Mouse (Mus musculus): Measurements from ENCODE around the gene Zbed5. TPM values are rescaled to one million over a fixed set of nuclear protein-coding genes. Genes with fewer than 3 reads are reported as not detected.

Gene Zbed5
- 7.1 and 9.3 TPM in 2 replicates for polyA plus RNA-seq (2014; fragmentation: Nextera tagmentation; extraction: Ambion mirVana)

DNA sequence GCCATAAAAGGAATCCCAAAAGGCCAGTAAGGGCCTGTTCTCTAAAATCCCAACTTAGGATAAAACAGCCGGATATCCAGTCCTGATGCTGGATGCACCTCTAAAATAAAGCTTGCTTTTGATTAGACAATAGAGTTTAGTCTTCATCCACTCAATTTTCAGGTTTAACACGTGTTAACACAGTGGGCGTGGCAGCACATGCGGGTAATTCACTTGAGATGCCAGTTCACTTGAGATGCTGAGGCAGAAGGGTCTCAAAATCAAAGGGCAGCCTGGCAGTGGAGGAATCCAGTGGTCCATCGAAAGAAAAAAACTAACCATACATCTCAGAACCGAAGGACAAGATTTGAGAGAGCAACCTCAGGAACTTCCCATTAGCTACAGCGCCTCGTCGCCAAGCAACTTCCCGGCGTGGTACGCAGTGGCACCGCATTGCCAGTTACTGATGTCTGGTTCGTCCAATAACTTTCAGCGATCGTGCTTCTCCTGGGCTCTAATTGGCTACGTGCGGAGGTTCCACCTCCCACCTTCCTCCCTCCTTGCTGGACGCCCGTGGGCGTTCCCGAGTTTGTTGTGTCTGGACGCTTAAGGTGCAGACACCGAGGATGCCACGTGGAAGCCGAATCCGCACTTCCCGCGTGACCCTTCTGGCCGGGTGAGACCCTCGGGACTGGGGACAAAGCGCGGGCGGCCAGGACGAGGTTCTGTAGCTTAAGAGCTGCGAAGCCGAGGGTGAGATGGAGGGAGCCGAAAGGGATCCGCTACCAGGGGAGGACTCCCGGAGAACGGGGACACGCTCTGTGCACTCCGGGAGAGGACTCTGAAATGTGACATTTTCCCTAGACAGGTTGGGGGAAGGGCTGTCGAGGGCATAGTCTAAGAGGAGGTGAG lies at the start of gene Zbed5:
Gene Zbed5, plus strand, starts transcription at position 526 of the 891 bp plus-strand sequence.
- Histone ChIP-seq H3K9me3 (ENCODE audit: control insufficient read depth, low read length) (no peaks in the 10 kb centered on the region), H3K27ac (ENCODE audit: low read depth, low read length) (no peak within 1 kb of the TSS), H3K27me3 (ENCODE audit: control insufficient read depth, insufficient read depth, low read length) (no peaks in the 10 kb centered on the region), H3K4me3 (ENCODE audit: low read depth, low read length) (peak within 1 kb of the TSS; percentile 58), H3K9ac (ENCODE audit: low read length) (peak within 1 kb of the TSS; percentile 64), H3K36me3 (ENCODE audit: control insufficient read depth, insufficient read depth, low read length) (no peaks in the 10 kb centered on the region), H3K4me2 (peak within 1 kb of the TSS; percentile 80), H3K4me1 (ENCODE audit: control insufficient read depth, insufficient read depth, low read length) (peaks cover 7% of the 10 kb centered on the region)
- DNase-seq (ENCODE audit: low spot score, missing footprints) (peak; percentile 97), ATAC-seq (ENCODE audit: low FRiP score) (peak; percentile 100)
- 2% methylated on average over 44 of the region's 44 CpGs for WGBS

DNA sequence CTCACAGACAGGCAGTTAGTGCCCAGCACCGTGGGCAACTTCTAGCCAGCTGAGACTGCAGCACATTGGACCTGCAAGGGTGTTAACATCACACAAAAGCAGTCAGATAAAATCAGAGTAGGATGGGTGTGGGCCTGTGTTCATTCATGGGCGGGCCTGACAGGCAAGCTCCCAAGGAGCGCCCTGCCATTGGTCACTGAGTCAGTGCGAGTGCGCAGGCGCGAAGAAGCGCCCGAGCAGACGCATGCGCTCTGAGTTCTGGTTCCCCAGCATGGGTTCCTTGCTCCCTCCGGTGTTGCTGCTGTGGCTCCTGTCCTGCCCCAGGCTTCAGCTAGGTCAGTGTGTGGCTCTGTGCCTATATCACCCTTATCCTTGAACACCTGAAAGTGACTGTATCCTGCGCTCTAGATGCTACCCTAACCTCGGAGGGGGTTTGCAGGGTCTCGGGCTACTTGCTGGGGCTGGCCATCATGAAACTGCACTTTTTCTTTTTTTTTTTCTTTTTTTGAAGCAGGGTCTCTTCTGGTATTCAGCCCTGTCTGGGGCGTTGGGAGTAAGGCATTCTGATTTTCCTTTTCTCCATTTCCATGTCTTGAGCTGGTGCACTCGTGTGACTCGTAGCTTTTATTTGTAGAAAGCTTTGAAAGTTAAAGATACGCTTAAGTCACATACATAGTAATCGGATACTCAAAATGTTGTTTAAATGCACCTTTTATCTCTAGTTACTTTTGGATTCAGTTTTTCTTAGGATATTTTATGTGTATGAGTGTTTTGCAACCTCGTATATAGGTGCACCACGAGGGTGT lies 48.6 kb upstream of the Zbed5 start, which contains the start of gene Sumf2:
Gene Sumf2, plus strand, starts transcription at position 235 of the 806 bp plus-strand sequence.
- peak; percentile 99 for ATAC-seq (ENCODE audit: low FRiP score)
- H3K4me1 ChIP-seq (ENCODE audit: control insufficient read depth, insufficient read depth, low read length) = peaks cover 2% of the 10 kb centered on the region; the same call in 1 of the 2 replicates
- H3K36me3 ChIP-seq (ENCODE audit: control insufficient read depth, insufficient read depth, low read length) = peaks cover 16% of the 10 kb centered on the region
- H3K9ac ChIP-seq (ENCODE audit: low read length) = peak within 1 kb of the TSS; percentile 65
- H3K9me3 ChIP-seq (ENCODE audit: control insufficient read depth, low read length) = no peaks in the 10 kb centered on the region
- H3K27me3 ChIP-seq (ENCODE audit: control insufficient read depth, insufficient read depth, low read length) = no peaks in the 10 kb centered on the region
- WGBS = 12% methylated on average over 22 of the region's 22 CpGs
- peak; percentile 100 for DNase-seq (ENCODE audit: low spot score, missing footprints)
- peak within 1 kb of the TSS; percentile 58 for H3K4me3 ChIP-seq (ENCODE audit: low read depth, low read length)
- H3K4me2 ChIP-seq = peak within 1 kb of the TSS; percentile 51
- peak within 1 kb of the TSS; percentile 17; the same call in 1 of the 2 replicates for H3K27ac ChIP-seq (ENCODE audit: low read depth, low read length)

DNA sequence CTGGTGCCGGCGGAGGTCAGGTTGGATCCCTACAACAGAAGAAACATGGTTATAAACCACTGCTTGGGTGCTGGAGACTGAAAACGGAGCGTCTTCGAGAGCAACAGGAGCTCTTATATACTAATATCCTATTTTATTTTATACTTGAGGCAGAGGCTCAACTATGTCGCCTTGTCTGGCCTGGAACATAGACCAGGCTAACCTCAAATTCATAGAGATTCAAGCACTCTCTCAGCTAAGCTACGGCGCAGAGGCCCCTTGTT lies 48.0 kb upstream of the Zbed5 start:
- H3K4me2 ChIP-seq = peak overlapping the region; percentile 51
- H3K9ac ChIP-seq (ENCODE audit: low read length) = peak overlapping the region; percentile 65; the same call in 1 of the 2 replicates
- peak overlapping the region; percentile 58 for H3K4me3 ChIP-seq (ENCODE audit: low read depth, low read length)
- peaks cover 2% of the 10 kb centered on the region; the same call in 1 of the 2 replicates for H3K4me1 ChIP-seq (ENCODE audit: control insufficient read depth, insufficient read depth, low read length)
- DNase-seq (ENCODE audit: low spot score, missing footprints) (no peak), ATAC-seq (ENCODE audit: low FRiP score) (no peak)
- peaks cover 16% of the 10 kb centered on the region for H3K36me3 ChIP-seq (ENCODE audit: control insufficient read depth, insufficient read depth, low read length)
- H3K27ac ChIP-seq (ENCODE audit: low read depth, low read length) = no peak overlapping the region
- 71% methylated on average over 8 of the region's 8 CpGs for WGBS
- no peaks in the 10 kb centered on the region for H3K27me3 ChIP-seq (ENCODE audit: control insufficient read depth, insufficient read depth, low read length)
- H3K9me3 ChIP-seq (ENCODE audit: control insufficient read depth, low read length) = no peaks in the 10 kb centered on the region

DNA sequence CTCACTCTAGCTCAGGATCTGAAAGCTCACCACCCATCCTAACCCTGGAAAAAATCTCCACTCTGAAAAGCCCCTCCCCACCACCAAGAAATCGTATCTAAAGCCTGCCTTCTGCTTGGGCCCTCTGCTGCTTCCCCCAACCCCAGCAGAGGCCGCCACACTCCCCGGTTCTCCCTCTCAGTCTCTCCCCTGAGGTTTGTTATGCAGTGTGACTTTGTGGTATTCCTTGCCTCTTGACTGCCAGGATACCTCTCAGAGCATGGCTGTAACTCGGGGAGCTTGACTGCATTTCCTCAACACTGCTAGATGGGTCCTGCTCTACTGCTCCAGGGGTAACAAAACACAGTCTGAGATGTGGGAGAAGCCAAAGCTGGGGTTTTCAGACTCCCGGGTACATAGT lies 40.4 kb upstream of the Zbed5 start:
- Histone ChIP-seq H3K27ac (ENCODE audit: low read depth, low read length) (no peak overlapping the region), H3K27me3 (ENCODE audit: control insufficient read depth, insufficient read depth, low read length) (no peaks in the 10 kb centered on the region), H3K4me1 (ENCODE audit: control insufficient read depth, insufficient read depth, low read length) (no peaks in the 10 kb centered on the region), H3K36me3 (ENCODE audit: control insufficient read depth, insufficient read depth, low read length) (peaks cover 2% of the 10 kb centered on the region), H3K9me3 (ENCODE audit: control insufficient read depth, low read length) (no peaks in the 10 kb centered on the region), H3K4me2 (no peak overlapping the region), H3K9ac (ENCODE audit: low read length) (no peak overlapping the region), H3K4me3 (ENCODE audit: low read depth, low read length) (no peak overlapping the region)
- no peak for DNase-seq (ENCODE audit: low spot score, missing footprints)
- ATAC-seq (ENCODE audit: low FRiP score) = no peak
- WGBS = 37% methylated on average over 5 of the region's 5 CpGs

DNA sequence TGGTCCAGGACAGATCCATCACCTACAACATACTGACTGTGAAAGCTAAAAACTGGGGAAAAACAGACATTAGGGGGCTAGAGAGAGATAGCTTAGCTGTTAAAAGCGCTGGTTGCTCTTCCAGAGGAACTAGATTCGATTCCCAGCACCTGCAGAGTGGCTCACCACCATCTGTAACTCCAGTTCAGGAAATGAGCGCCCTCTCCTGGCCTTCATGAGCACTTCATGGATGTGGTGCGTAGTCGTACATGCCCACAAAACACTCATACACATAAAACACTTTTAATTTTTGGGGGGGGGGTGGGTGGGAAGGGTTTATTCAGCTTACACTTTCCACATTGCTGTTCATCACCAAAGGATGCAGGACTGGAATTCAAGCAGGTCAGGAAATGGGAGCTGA lies 39.1 kb upstream of the Zbed5 start:
- no peaks in the 10 kb centered on the region for H3K27me3 ChIP-seq (ENCODE audit: control insufficient read depth, insufficient read depth, low read length)
- no peaks in the 10 kb centered on the region for H3K9me3 ChIP-seq (ENCODE audit: control insufficient read depth, low read length)
- DNase-seq (ENCODE audit: low spot score, missing footprints) = peak; percentile 81
- no peak overlapping the region for H3K9ac ChIP-seq (ENCODE audit: low read length)
- H3K4me3 ChIP-seq (ENCODE audit: low read depth, low read length) = no peak overlapping the region
- no peak overlapping the region for H3K4me2 ChIP-seq
- H3K4me1 ChIP-seq (ENCODE audit: control insufficient read depth, insufficient read depth, low read length) = no peaks in the 10 kb centered on the region
- no peak overlapping the region for H3K27ac ChIP-seq (ENCODE audit: low read depth, low read length)
- ATAC-seq (ENCODE audit: low FRiP score) = no peak
- WGBS = 82% methylated on average over 5 of the region's 5 CpGs
- peaks cover 2% of the 10 kb centered on the region for H3K36me3 ChIP-seq (ENCODE audit: control insufficient read depth, insufficient read depth, low read length)

DNA sequence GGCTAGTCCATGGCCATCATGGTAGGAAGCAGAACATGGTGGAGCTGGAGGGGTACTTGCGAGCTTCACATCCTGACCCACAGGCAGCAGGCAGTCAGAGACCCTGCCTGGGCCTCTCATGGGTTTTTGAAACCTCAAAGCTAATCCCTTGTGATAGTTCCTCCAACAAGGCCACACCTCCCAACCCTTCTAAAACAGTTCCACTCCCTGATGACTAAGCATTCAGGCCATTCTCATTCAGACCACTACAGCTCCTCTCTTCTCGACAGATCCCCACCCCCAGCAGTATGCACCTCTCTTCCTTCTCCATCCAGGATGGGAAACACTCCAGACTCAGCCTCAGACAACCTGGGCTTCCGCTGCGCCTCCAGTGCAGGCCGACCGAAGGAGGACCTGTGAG lies 33.2 kb upstream of the Zbed5 start:
- Histone ChIP-seq H3K27me3 (ENCODE audit: control insufficient read depth, insufficient read depth, low read length) (no peaks in the 10 kb centered on the region), H3K9ac (ENCODE audit: low read length) (no peak overlapping the region), H3K4me1 (ENCODE audit: control insufficient read depth, insufficient read depth, low read length) (peaks cover 2% of the 10 kb centered on the region; the same call in 1 of the 2 replicates), H3K4me2 (no peak overlapping the region), H3K27ac (ENCODE audit: low read depth, low read length) (no peak overlapping the region), H3K36me3 (ENCODE audit: control insufficient read depth, insufficient read depth, low read length) (peaks cover 11% of the 10 kb centered on the region), H3K4me3 (ENCODE audit: low read depth, low read length) (no peak overlapping the region), H3K9me3 (ENCODE audit: control insufficient read depth, low read length) (no peaks in the 10 kb centered on the region)
- WGBS = 89% methylated on average over 6 of the region's 6 CpGs
- ATAC-seq (ENCODE audit: low FRiP score) = no peak
- DNase-seq (ENCODE audit: low spot score, missing footprints) = no peak

DNA sequence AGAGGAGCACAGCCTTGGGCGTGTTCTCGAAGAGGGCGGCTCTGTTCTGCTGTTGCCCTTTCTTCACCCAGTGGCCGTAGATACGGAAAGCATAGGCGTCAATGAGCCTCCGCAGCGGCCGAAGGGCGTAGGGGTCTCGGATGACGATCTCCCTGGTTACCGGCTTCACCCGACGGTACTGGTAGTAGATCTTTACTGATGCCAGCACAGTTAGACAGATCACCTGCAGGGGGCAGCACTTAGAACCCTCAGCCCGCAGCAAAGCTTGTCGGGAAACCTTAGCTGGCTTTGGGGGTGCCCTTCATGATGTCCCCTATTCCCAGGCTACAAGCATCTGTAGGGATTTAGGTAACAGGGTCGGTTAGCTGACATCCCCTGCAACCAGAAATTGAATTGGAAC lies 31.1 kb upstream of the Zbed5 start:
- Histone ChIP-seq H3K27me3 (ENCODE audit: control insufficient read depth, insufficient read depth, low read length) (no peaks in the 10 kb centered on the region), H3K36me3 (ENCODE audit: control insufficient read depth, insufficient read depth, low read length) (peaks cover 9% of the 10 kb centered on the region; the same call in 1 of the 2 replicates), H3K4me2 (no peak overlapping the region), H3K27ac (ENCODE audit: low read depth, low read length) (no peak overlapping the region), H3K4me3 (ENCODE audit: low read depth, low read length) (no peak overlapping the region), H3K4me1 (ENCODE audit: control insufficient read depth, insufficient read depth, low read length) (peaks cover 2% of the 10 kb centered on the region; the same call in 1 of the 2 replicates), H3K9me3 (ENCODE audit: control insufficient read depth, low read length) (no peaks in the 10 kb centered on the region), H3K9ac (ENCODE audit: low read length) (no peak overlapping the region)
- peak; percentile 87 for DNase-seq (ENCODE audit: low spot score, missing footprints)
- no peak for ATAC-seq (ENCODE audit: low FRiP score)
- 12% methylated on average over 18 of the region's 18 CpGs for WGBS

DNA sequence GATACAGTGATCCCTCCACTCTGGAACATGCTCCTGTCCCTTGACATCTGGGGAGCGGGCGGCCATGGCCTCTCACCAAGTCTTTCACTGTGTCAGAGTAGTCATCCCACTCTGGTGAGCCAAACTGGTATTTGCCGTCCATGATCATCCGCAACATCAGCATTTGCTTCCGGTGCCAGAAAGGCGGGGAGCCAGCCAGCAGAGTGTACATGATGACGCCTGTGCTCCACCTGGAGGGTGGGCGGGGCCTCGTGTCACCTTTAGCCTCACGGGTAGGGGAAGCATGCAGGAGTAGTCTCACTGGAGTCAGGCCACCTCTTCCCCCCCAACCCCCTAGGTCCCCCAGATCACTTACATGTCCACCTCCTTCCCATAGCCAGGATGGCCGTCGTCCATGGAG lies 29.7 kb upstream of the Zbed5 start:
- H3K27ac ChIP-seq (ENCODE audit: low read depth, low read length) = no peak overlapping the region
- H3K27me3 ChIP-seq (ENCODE audit: control insufficient read depth, insufficient read depth, low read length) = no peaks in the 10 kb centered on the region
- no peak overlapping the region for H3K4me3 ChIP-seq (ENCODE audit: low read depth, low read length)
- ATAC-seq (ENCODE audit: low FRiP score) (no peak), DNase-seq (ENCODE audit: low spot score, missing footprints) (no peak)
- peaks cover 2% of the 10 kb centered on the region; the same call in 1 of the 2 replicates for H3K4me1 ChIP-seq (ENCODE audit: control insufficient read depth, insufficient read depth, low read length)
- H3K9me3 ChIP-seq (ENCODE audit: control insufficient read depth, low read length) = no peaks in the 10 kb centered on the region
- H3K4me2 ChIP-seq = no peak overlapping the region
- H3K9ac ChIP-seq (ENCODE audit: low read length) = no peak overlapping the region
- H3K36me3 ChIP-seq (ENCODE audit: control insufficient read depth, insufficient read depth, low read length) = peaks cover 9% of the 10 kb centered on the region; the same call in 1 of the 2 replicates
- 88% methylated on average over 12 of the region's 12 CpGs for WGBS
